Mouse (Mus musculus): Measurements from ENCODE around the gene Lbhd1. TPM values are rescaled to one million over a fixed set of nuclear protein-coding genes. Genes with fewer than 3 reads are reported as not detected.
"Not testable (repeated sequence)": the region's sequence is repeated elsewhere in the genome, so short reads cannot be mapped to it uniquely, and the experiment has no call there.

The Lbhd1 gene
- polyA plus RNA-seq (2015; fragmentation: Nextera tagmentation; extraction: Ambion mirVana): 72.5 and 95.3 TPM in 2 replicates

DNA sequence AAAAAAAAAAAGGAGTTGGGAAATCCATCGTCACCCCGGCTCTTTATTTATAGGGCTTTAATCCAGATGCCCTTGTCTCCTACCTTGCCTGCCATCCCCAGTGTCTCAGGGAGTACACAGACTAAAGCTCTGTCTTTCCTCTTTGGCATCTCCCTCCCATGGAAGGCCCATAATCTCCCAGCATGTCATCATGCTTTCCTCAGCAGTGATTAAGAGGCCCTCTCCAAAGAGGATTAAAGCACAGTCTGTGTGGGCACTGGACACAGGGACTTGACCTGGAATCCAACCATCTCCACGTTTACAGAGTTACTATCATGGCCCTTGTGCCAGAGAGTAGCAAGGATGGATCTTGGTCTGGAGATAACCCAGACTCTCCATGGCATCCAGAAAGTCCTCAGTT is at the start of gene Lbhd1, which contains the start of gene Gm49403:
Lbhd1 (plus strand) TSS at position 117 of the 400 bp plus-strand sequence.
Gm49403 (plus strand) TSS at position 315 of the 400 bp plus-strand sequence.
- H3K36me3 ChIP-seq: no peaks in the 10 kb centered on the region
- H3K27ac ChIP-seq: no peak within 1 kb of the TSS
- WGBS: 75% methylated on average over 3 of the region's 3 CpGs
- no peaks in the 10 kb centered on the region for H3K27me3 ChIP-seq (replicated peaks)
- H3K4me2 ChIP-seq (replicated peaks): no peak within 1 kb of the TSS
- ATAC-seq: no peak
- H3K9me3 ChIP-seq: no peaks in the 10 kb centered on the region
- no peak within 1 kb of the TSS for H3K9ac ChIP-seq
- H3K4me3 ChIP-seq (replicated peaks): no peak within 1 kb of the TSS
- peaks cover 13% of the 10 kb centered on the region; the same call in 1 of the 2 replicates for H3K4me1 ChIP-seq (replicated peaks)

DNA sequence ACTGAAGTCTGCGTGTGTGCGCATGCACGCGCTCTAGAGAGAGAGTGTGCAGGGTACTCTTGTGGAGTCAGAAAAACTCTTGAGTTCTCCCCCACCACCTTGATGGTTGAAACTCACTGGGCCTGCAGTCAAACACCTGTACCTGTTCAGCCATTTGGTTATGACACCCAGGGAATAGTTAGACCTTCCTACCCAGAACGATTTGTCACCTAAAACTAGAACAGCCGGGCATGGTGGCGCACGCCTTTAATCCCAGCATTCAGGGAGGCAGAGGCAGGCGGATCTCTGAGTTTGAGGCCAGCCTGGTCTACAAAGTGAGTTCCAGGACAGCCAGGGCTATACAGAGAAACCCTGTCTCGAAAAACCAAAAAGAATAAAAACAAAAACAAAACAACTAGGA is 47.2 kb upstream of the Lbhd1 start:
- H3K4me2 ChIP-seq (replicated peaks); ATAC-seq; H3K9ac ChIP-seq; H3K9me3 ChIP-seq; H3K27ac ChIP-seq; H3K4me3 ChIP-seq (replicated peaks); H3K27me3 ChIP-seq (replicated peaks): not testable (repeated sequence)
- H3K4me1 ChIP-seq (replicated peaks): peaks cover 12% of the 10 kb centered on the region
- WGBS: 94% methylated on average over 10 of the region's 10 CpGs
- H3K36me3 ChIP-seq: peaks cover 29% of the 10 kb centered on the region

DNA sequence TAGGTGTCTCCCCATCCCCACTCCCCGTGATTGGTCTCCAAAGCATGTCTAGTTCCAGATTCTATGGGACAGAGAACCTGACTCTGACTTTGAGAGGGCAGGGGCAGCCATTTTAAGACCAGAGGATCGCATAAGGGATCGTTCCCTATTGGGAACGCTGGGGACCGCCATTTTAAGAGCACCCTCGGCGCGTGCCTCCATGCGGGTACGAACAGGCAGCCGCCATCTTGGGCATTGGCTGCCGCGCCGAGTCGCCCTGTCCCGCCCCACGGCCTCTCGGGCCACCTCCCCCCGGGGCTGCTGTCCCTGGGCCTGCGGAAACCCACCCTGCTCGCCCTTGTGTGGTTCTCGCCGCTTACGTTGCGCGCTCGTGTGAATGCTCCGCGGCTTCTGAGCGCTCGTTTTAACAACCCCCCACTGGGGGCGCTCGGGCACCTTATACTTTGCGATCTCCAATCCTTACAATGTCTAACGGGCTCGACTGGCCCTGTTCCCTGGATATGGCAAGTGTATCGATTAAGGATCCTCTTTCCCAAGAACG is 46.2 kb upstream of the Lbhd1 start, which contains the start of gene Bscl2:
Bscl2 (plus strand) TSS at position 217 of the 541 bp plus-strand sequence.
- WGBS: 1% methylated on average over 38 of the region's 38 CpGs
- peak; percentile 83 for ATAC-seq

DNA sequence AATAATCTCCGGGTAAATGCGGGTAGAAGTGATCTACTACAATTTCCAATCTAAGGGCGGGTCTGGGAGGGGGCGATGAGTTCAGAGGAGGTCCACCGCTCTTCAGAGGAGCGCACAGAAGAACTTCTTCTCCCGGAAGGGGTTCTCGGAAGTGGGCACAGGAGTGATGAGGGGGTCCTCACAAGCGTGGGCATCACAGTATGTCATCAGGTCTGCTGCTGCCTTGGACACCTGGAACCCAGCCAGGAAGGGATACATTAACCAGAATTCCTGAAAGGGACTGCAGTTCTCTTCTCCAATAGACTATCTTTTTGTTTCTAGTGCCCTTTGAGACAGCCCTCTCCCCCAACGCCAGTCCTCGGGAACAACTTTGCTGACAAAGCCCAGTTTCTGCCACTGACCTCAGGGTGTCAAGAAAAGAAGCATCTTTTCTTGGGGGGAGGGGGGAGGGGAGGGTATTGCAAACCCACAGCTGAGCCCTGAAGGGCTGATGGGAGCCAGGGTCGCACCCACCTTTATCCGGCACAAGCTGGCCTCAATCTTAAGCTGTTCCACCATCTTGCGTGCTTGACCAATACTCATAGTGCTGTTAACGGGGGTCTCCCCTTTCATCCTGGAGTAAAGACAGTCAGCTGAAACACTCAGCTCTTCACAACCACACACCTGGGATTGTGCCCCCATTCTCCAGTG is 45.3 kb upstream of the Lbhd1 start:
- Histone ChIP-seq H3K4me2 (replicated peaks) (peak overlapping the region; percentile 91), H3K27ac (peak overlapping the region; percentile 97), H3K9me3 (no peaks in the 10 kb centered on the region), H3K4me1 (replicated peaks) (peaks cover 12% of the 10 kb centered on the region), H3K4me3 (replicated peaks) (peak overlapping the region; percentile 50), H3K9ac (peak overlapping the region; percentile 68), H3K27me3 (replicated peaks) (no peaks in the 10 kb centered on the region), H3K36me3 (peaks cover 12% of the 10 kb centered on the region)
- ATAC-seq: peak; percentile 8; the same call in 1 of the 2 replicates
- 20% methylated on average over 15 of the region's 15 CpGs for WGBS

More for the DNA sequence above, 46.2 kb upstream of the Lbhd1 start, which contains the start of gene Bscl2:
- Histone ChIP-seq H3K27ac (peak within 1 kb of the TSS; percentile 97), H3K36me3 (peaks cover 20% of the 10 kb centered on the region), H3K9me3 (no peaks in the 10 kb centered on the region), H3K4me1 (replicated peaks) (peaks cover 12% of the 10 kb centered on the region), H3K4me2 (replicated peaks) (peak within 1 kb of the TSS; percentile 91), H3K27me3 (replicated peaks) (no peaks in the 10 kb centered on the region), H3K9ac (peak within 1 kb of the TSS; percentile 68), H3K4me3 (replicated peaks) (peak within 1 kb of the TSS; percentile 50)

DNA sequence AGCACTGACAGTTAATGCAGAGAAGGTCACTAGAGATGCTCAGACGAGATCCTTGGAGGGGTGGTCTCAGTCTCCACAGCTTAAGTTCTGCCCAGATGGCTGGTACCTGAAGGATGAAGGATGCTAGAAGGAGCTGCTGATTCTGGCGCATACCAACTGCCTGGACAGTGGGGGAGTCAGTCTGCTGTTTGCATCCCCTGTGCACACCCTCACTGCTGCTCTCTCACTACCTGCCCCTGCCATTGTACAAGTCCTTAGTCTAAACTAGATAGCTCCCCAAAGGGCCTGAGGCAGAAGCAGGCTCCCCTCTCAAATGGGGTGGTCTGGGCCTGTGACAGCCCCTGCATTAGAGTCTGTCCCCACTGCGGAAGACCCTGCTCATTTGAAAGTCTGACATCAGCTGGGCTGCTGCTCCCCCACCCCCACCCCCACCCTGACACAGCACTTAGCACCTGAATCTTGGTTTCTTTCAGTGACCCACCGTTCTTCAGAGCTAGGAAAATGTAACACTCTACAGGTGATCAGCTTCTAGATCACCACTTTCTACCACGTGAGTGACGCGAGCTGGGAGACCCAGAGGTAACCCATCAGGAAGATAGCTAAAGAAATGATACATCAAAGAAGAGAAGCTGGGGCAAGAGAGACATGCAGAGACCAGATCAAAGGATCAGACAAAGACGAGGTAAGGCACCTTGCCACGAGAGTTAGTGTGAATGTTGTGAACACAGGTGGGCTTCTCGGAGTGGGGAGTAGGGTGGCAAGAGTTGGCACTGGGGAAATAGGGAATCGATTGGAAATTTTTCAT is 44.2 kb upstream of the Lbhd1 start, which contains the start of gene Gng3:
Gng3 (minus strand) TSS at position 92 of the 805 bp plus-strand sequence.
- Histone ChIP-seq H3K4me2 (replicated peaks) (peak within 1 kb of the TSS; percentile 91), H3K4me1 (replicated peaks) (peaks cover 12% of the 10 kb centered on the region), H3K4me3 (replicated peaks) (peak within 1 kb of the TSS; percentile 50), H3K9me3 (no peaks in the 10 kb centered on the region), H3K9ac (peak within 1 kb of the TSS; percentile 68), H3K36me3 (peaks cover 7% of the 10 kb centered on the region; the same call in 1 of the 2 replicates), H3K27me3 (replicated peaks) (no peaks in the 10 kb centered on the region), H3K27ac (peak within 1 kb of the TSS; percentile 97)
- 69% methylated on average over 11 of the region's 11 CpGs for WGBS
- ATAC-seq: no peak

DNA sequence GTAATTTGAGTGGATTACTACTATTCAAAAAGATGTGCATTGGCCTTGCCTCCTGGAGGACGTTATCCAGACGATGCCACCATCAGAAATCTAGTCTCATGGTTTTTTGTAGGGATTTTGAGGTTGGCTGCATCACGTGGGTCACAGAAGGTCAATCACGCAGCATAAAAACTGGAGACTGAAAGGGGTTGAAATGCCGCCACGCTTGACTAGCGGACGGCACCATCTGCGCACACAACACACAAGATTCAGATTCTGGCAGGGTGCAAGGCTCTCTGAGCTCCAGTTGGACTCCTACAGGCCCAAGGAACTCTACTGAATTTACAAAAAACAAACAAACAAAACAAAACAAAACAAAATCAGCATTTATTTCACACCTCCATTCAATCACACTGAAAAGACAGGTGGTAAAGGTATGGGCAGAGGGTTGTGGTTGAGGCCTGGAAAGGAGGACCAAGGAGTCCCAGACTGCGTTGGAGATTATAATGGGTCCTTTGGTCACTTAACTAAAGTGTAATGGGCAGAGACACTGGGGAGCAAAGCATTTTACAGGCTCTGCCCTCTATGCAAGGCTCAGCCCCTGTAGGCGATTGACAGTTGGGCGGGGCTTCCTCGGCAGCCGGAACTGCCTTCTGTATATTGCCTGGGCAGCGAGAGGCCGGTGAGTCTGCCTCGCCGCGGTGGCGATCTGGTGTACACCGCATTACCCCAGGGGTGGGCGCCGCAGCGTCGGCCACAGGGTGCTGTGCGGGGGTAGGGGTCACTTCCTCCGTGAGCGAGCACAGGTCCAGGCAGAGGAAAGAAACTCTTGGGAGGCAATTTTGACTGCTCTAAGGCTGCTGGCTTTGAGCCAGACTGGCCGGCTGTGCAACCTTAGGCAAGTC is 43.4 kb upstream of the Lbhd1 start:
- no peak overlapping the region for H3K27ac ChIP-seq
- 25% methylated on average over 29 of the region's 29 CpGs for WGBS
- peaks cover 12% of the 10 kb centered on the region for H3K4me1 ChIP-seq (replicated peaks)
- H3K9me3 ChIP-seq: no peaks in the 10 kb centered on the region
- peak; percentile 81 for ATAC-seq
- H3K27me3 ChIP-seq (replicated peaks): no peaks in the 10 kb centered on the region
- H3K9ac ChIP-seq: peak overlapping the region; percentile 62
- peak overlapping the region; percentile 88 for H3K4me2 ChIP-seq (replicated peaks)
- H3K36me3 ChIP-seq: 0 out of 2 replicates have a peak, but pooled peaks cover 2% of the 10 kb centered on the region
- peak overlapping the region; percentile 50 for H3K4me3 ChIP-seq (replicated peaks)

DNA sequence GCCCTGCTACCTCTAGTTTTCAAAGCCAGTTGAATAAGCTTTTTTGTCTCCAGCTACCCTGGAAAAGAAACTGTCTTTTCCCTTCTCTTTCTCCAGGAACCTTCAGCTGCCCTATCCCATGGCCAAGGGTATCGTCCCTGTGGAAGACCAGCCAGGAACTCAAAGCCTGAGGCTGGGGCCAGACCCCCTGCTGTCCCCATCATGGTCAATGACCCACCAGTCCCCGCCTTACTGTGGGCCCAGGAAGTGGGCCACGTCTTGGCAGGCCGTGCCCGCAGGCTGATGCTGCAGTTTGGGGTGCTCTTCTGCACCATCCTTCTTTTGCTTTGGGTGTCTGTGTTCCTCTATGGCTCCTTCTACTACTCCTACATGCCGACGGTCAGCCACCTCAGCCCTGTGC is 42.5 kb upstream of the Lbhd1 start:
- H3K9me3 ChIP-seq: no peaks in the 10 kb centered on the region
- no peak overlapping the region for H3K27ac ChIP-seq
- WGBS: 90% methylated on average over 7 of the region's 7 CpGs
- peaks cover 3% of the 10 kb centered on the region; the same call in 1 of the 2 replicates for H3K36me3 ChIP-seq
- peak overlapping the region; percentile 88 for H3K4me2 ChIP-seq (replicated peaks)
- peak overlapping the region; percentile 62 for H3K9ac ChIP-seq
- H3K27me3 ChIP-seq (replicated peaks): no peaks in the 10 kb centered on the region
- H3K4me1 ChIP-seq (replicated peaks): peaks cover 12% of the 10 kb centered on the region
- ATAC-seq: no peak
- H3K4me3 ChIP-seq (replicated peaks): peak overlapping the region; percentile 50

DNA sequence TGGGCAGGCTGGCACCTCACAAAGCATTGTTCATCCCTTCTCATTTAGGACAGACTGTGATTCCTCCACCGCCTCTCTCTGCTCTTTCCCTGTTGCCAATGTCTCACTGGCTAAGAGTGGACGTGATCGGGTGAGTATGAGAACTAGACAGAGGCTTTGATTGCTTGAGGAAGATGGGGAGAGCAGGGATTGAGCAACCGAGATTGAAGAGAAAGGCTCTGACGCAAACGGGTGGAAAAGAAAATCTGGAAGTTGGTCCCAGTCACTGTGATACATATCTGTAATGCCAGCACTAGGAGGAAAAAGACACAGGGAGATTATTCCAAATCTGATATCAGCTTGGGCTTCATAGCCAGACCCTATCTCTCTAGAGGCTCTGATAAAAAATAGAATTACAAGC is 40.6 kb upstream of the Lbhd1 start:
- H3K9me3 ChIP-seq: no peaks in the 10 kb centered on the region
- no peak for ATAC-seq
- H3K4me3 ChIP-seq (replicated peaks): no peak overlapping the region
- WGBS: 83% methylated on average over 6 of the region's 6 CpGs
- no peaks in the 10 kb centered on the region for H3K27me3 ChIP-seq (replicated peaks)
- H3K27ac ChIP-seq: no peak overlapping the region
- H3K4me2 ChIP-seq (replicated peaks): no peak overlapping the region
- H3K36me3 ChIP-seq: peaks cover 8% of the 10 kb centered on the region; the same call in 1 of the 2 replicates
- H3K9ac ChIP-seq: 0 out of 2 replicates have a peak overlapping the region, but pooled peaks have one; percentile 1
- H3K4me1 ChIP-seq (replicated peaks): peaks cover 8% of the 10 kb centered on the region

DNA sequence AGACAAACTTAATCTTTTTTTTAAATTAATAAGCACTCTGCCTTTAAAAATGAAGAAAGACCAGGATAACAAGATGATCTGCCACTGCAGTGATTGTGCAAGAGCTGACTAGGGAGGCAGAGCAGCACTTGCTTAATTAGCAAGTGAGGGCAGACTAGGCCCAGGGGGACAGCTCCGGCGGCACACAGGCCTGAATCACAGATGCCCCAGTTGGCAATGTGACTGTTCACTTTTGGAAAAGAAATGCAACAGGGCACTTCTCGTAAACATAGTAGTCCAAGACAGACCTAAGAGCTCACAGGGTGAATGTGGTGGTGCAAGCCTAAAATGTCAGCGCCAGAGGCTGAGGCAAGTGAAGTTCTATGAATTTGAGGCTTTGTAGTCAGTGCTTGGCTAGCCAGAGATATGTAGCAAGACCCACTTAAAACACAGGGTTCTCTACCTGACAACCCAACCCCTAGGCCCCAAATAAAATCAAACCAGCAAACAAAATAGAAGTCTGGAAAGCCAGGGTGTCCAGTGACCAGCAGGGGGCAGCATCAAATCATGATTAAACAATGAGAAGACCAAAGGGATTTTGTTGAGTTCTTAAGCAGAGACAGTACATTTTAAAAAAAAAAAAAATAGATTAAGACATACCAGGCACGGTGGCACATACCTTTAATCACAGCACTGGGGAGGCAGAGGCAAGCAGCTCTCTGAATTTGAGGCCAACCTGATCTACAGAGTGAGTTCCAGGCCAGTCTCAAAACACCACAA is 39.0 kb upstream of the Lbhd1 start:
- 63% methylated on average over 5 of the region's 5 CpGs for WGBS
- no peak for ATAC-seq

DNA sequence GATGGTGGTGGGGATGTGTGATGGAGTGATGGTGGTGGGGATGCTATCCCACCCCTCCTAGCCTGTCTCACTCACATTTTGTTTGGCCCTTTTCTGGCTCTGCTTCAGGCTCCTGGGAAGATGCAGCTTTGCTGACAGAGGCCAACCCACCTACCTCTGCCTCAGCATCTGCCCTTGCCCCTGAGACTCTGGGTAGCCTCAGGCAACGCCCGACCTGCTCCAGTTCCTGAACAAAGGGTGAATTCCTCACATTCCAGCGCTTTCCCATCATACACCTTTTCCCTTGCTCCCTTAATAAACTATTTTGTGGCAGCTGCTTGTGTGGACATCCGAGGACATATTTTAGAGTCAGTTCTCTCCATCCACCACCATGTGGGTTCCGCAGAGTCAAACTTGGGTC is 35.2 kb upstream of the Lbhd1 start:
- no peak overlapping the region for H3K4me2 ChIP-seq (replicated peaks)
- H3K36me3 ChIP-seq: peaks cover 8% of the 10 kb centered on the region; the same call in 1 of the 2 replicates
- no peak for ATAC-seq
- H3K9me3 ChIP-seq: no peaks in the 10 kb centered on the region
- no peak overlapping the region for H3K27ac ChIP-seq
- H3K9ac ChIP-seq: no peak overlapping the region
- WGBS: 63% methylated on average over 5 of the region's 5 CpGs
- H3K4me3 ChIP-seq (replicated peaks): no peak overlapping the region
- no peaks in the 10 kb centered on the region for H3K27me3 ChIP-seq (replicated peaks)
- H3K4me1 ChIP-seq (replicated peaks): peaks cover 13% of the 10 kb centered on the region; the same call in 1 of the 2 replicates

More for the DNA sequence above, 39.0 kb upstream of the Lbhd1 start:
- no peaks in the 10 kb centered on the region for H3K9me3 ChIP-seq
- H3K4me2 ChIP-seq (replicated peaks): no peak overlapping the region
- H3K4me3 ChIP-seq (replicated peaks): no peak overlapping the region
- no peaks in the 10 kb centered on the region for H3K27me3 ChIP-seq (replicated peaks)
- no peak overlapping the region for H3K27ac ChIP-seq
- H3K36me3 ChIP-seq: peaks cover 8% of the 10 kb centered on the region; the same call in 1 of the 2 replicates
- H3K4me1 ChIP-seq (replicated peaks): peaks cover 3% of the 10 kb centered on the region; the same call in 1 of the 2 replicates
- no peak overlapping the region for H3K9ac ChIP-seq
